Mouse (Mus musculus) right cerebral cortex, adult 2 months (tissue): ENCODE results near the gene Smndc1.

ENCODE experiments used
- DNase-seq, 2 experiments: peaks; one replicate each; pipeline ENCODE4 v3.0.0; 2021 to 2022; ENCODE audit warnings: low spot score in 2 of 2

Smndc1 gene

DNA sequence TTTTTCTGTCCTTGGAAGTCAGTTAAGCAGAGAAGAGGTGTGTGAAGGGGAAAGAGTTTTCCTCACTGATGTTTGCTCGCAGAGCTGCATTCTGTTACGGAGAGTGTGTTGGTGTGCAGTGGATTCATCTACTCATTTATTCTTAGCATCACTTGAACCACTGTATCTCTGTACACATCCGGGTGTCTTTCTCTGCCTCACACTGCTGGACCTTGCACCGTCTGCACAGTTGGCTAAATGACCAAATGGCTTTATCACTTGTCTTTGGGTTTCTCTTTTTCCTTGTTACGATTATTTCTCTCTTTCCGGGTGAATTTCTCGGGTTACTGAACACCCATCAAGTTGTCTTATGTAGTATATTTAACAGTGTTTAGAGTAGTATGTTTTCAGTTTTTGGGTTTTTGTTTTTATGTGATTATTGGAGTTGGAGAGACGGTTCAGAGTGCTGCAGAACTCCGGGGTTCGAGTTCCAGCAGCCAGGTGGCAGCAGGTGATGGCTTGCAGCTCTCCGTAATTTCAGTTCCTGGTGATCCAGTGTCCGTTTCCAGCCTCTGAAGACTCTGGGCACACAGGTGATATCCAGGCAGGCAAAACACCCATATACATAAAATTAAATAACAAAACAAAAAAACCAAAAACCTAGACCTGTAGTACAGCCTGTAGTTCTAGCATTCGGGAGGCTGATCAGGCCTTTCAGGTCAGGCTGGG, 47.0 kb downstream of the Smndc1 start:
- DNase-seq, result no peak

DNA sequence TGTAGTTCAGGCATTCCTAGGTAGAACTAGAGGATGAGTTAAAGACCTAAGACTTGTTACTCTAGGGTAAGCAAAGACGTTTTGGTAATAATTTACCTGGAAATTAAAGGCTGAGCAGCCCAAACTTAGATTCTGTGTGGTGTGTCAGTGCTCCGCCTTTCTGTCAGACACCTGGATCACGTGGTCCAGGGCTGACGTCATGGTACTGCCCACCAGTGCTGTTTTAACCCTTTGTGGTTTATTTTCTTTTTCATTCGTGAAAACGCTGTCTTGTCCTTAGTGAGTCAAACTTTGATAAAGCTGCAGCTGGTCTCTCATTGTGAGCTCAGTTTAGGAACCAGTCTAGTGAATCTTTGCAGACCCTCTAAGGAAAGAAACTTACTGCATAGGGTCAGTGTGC, 50.0 kb downstream of the Smndc1 start:
- no peak for DNase-seq

DNA sequence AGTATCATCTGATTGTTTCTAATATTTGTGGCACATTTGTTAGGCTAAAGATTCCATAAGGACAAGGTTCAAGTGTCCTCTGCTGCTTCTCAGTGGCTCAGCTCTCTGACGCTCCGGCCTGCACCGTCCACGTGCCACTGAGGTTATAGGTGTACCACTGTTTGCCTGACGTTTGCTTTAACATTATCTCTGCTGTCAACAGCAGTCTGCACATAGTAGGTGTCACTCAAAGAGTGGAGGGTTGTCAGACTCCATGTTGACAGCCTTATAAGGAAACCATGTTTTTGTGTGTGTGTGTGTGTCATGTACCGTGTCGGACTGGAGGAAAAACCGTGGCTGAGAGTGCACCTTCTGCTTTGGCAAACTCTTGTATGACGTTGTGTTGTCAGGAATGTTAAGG, 55.1 kb downstream of the Smndc1 start:
- DNase-seq, result no peak

DNA sequence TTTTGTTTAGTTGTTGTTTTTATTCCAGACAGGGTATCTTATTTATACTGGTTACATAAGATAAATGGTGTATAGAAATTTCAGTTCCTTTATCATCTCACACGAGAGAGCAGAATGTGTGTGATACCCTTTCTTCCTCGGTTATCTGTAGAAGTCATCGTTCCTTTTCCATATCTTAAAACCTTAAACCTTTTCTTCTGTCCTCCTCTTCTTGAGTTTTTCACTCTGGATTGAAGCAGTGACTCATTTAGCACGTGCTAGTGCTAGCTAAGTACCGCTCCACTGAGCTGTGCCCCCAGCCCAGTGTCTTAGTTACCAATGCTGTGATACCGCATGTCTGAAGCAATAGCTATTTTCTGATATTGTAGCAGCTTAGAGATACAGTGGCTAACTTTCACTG, 56.6 kb downstream of the Smndc1 start:
- DNase-seq, result no peak

DNA sequence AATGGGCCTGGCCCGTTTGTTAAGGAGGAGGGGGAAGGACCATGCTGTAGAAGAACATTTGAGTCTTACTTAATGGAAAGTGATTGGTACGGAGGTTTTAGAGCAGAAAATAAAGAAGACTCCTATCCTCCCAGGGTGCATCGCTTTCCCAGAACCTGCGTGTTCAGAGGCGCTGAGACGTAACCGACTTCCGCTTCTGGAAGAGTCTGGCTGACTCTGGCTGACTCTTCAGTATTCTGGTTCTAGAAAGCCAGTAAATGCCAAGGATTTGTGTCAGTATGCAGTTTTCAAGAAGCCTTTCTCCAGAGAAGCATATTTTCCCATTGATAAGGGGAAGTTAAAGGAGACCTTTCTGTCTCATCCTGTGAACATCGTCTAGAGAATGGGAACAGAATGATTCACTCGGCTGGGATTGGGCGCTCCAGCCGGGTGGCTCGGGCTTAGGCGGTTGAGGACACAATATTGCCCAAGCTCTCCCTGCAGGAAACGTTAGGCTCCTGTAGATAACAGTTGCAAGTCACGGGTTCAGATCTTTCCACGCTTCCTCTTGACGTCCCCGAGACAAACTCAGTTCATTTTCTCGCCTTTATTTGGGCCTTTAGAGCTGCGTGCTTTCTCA, 58.4 kb downstream of the Smndc1 start:
- DNase-seq, result no peak

DNA sequence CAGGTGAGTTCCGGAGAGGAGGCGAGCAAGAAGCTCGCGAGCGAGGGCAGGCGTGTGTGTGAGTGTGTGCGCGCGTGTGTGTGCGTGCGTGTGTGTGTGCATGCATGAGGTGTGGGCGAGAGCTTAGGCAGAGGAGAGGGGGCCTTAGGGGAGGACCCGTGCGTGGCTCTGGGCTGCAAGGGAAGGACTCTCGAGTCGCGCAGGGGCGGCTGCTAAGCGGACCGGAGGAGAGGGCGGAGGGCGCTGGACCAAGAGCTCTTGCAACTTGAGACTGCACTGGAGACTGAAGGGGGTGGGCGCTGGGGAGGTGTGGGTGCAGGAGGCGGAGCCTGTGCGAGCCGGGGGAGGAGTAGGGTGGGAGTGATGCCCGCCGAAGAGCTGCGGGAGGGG, 60.4 kb downstream of the Smndc1 start:
- peak; percentile 65 to 77 for DNase-seq
